Mouse (Mus musculus) layer of hippocampus, adult 9-10 months (tissue): ENCODE results near the gene Grid2.

Experiments used
- DNase-seq: peaks from one replicate; pipeline ENCODE4 v3.0.0; 2022; ENCODE audit warnings: low spot score

Grid2 gene

GRCm38 (mm10) chr6:63609570-63609969 lies 353.9 kb downstream of the Grid2 start:
- peak; percentile 0 for DNase-seq

- no peak for DNase-seq
Observed at GRCm38 (mm10) chr6:63635970-63636369, 380.3 kb downstream of the Grid2 start.

GRCm38 (mm10) chr6:63659423-63659822 lies 403.7 kb downstream of the Grid2 start:
- DNase-seq = peak; percentile 15

- DNase-seq = no peak
Observed at GRCm38 (mm10) chr6:63685689-63686088, 430.0 kb downstream of the Grid2 start.

GRCm38 (mm10) chr6:63701684-63702083 lies 446.0 kb downstream of the Grid2 start:
- no peak for DNase-seq

GRCm38 (mm10) chr6:63733740-63734139 lies 478.1 kb downstream of the Grid2 start:
- DNase-seq = no peak

GRCm38 (mm10) chr6:63762535-63762934 lies 506.9 kb downstream of the Grid2 start:
- DNase-seq = no peak

GRCm38 (mm10) chr6:63794679-63795078 lies 539.0 kb downstream of the Grid2 start:
- DNase-seq = no peak

GRCm38 (mm10) chr6:63820236-63820635 lies 564.6 kb downstream of the Grid2 start:
- no peak for DNase-seq

- DNase-seq = no peak
Observed at GRCm38 (mm10) chr6:63862628-63863027, 607.0 kb downstream of the Grid2 start.

GRCm38 (mm10) chr6:63877088-63877764 lies 621.5 kb downstream of the Grid2 start:
- DNase-seq = no peak

GRCm38 (mm10) chr6:63877765-63878345 lies 622.2 kb downstream of the Grid2 start:
- DNase-seq = no peak

GRCm38 (mm10) chr6:63894714-63895113 lies 639.0 kb downstream of the Grid2 start:
- DNase-seq = no peak

GRCm38 (mm10) chr6:63898171-63898570 lies 642.5 kb downstream of the Grid2 start:
- no peak for DNase-seq

GRCm38 (mm10) chr6:63917035-63917570 lies 661.4 kb downstream of the Grid2 start:
- DNase-seq = no peak

GRCm38 (mm10) chr6:63921951-63922350 lies 666.3 kb downstream of the Grid2 start:
- no peak for DNase-seq

- DNase-seq = no peak
Observed at GRCm38 (mm10) chr6:63931201-63931600, 675.5 kb downstream of the Grid2 start.

- DNase-seq = no peak
Observed at GRCm38 (mm10) chr6:63946721-63947120, 691.0 kb downstream of the Grid2 start.

- no peak for DNase-seq
Observed at GRCm38 (mm10) chr6:63963789-63964188, 708.1 kb downstream of the Grid2 start.

- no peak for DNase-seq
Observed at GRCm38 (mm10) chr6:63964269-63964668, 708.6 kb downstream of the Grid2 start.

- DNase-seq = no peak
Observed at GRCm38 (mm10) chr6:63964735-63965134, 709.1 kb downstream of the Grid2 start.

GRCm38 (mm10) chr6:64046084-64046483 lies 790.4 kb downstream of the Grid2 start:
- no peak for DNase-seq

- no peak for DNase-seq
Observed at GRCm38 (mm10) chr6:64046732-64047131, 791.1 kb downstream of the Grid2 start.

GRCm38 (mm10) chr6:64047950-64048349 lies 792.3 kb downstream of the Grid2 start:
- no peak for DNase-seq
